Mouse (Mus musculus) liver, postnatal 0 days (tissue): ENCODE results near the gene Pwp2.

Experiments
- CTCF ChIP-seq: sonication (generic); IDR thresholded peaks from 2 replicates; pipeline ENCODE4 v1.5.1; 2016; ENCODE audit warnings: antibody characterized with exemption, low read depth
- EP300 ChIP-seq: IDR thresholded peaks from 2 replicates; pipeline ENCODE4 v1.6.1; 2016; ENCODE audit warnings: antibody characterized with exemption, low read depth, mild to moderate bottlenecking

- TF ChIP-seq CTCF (no peak), EP300 (no peak)
These were observed 41.0 kb downstream of the Pwp2 start for GRCm38 (mm10) chr10:78143727-78144505.
